Mouse (Mus musculus) monocyte, adult 2 months (primary cell): ENCODE results near the gene Odf3l1.
A peak's percentile ranks its signal among the peaks of the same experiment; 100 is the strongest.
"Not testable (repeated sequence)": the region's sequence is repeated elsewhere in the genome, so short reads cannot be mapped to it uniquely, and the experiment has no call there.

Experiments
- DNase-seq, 2 experiments: peaks; one replicate each; pipeline ENCODE4 v3.0.0; 2022; ENCODE audit warnings: low spot score in 2 of 2, low read depth in 1 of 2

Gene Odf3l1

DNA sequence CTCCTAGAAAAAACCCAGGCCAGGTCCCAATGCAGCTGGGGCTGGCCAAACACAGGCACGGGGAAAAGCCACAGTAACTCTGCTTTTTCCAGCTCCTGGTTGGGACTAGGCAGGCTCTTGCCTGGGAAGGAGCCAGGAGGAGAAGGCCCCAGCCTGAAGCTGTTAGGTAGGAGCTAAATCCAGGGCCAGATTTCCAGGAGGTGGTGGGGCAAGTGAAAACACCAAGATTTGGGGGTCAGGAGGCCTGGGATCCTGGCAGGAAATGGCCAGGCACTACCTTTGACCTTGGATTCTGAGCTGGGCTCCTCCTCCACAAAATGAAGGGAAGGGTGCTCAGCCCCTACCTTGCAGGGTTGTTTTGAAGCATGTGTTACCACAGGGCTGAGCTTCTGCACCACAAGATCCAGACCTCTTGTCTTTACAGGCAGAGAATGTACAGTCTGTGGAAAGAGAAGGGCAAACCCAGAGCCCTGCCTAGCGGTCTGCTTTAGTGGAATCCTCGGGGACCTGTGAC, at the start of gene Odf3l1:
TSS of gene Odf3l1 (minus strand) at position 464 of the 514 bp plus-strand sequence.
- no peak for DNase-seq

DNA sequence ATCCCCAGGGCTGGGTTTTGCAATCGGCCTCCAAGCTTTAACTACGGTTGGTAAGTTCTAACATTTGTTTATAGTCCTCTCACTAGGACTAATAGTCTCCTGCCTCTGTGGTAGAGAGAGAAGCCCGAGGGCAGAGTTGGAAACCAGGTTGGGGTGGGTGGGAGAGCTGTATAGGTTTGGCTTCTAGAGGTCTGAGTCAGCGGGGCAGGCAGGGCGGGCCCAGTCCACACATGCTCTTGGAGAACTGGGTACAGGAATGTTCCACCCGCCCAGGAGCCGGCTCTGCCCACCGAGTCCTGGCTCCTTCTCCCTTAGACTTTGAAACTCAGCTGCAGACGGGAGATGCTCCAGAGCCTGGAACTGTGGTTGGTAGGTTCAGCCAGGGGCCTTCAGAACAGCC, 49.5 kb upstream of the Odf3l1 start:
- no peak for DNase-seq

DNA sequence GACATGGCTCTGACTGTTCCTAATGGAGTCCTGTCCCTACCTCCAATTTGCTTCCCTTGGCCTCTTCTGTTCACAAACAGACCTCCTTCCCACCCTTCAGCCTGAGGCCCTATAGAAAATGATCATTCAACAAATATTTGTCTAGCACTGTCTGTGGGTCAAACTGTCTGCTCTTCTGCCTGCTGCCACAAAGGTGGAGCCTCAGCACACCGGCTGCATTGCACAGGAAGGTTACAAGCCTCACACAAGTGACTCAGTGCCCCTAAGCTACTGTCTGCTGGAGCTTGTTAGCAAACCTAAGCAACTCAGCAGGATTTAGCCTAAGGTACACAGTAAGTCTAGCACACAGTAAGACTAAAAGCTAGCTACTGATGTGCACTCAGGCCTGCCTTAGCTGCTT, 46.5 kb upstream of the Odf3l1 start:
- no peak for DNase-seq

DNA sequence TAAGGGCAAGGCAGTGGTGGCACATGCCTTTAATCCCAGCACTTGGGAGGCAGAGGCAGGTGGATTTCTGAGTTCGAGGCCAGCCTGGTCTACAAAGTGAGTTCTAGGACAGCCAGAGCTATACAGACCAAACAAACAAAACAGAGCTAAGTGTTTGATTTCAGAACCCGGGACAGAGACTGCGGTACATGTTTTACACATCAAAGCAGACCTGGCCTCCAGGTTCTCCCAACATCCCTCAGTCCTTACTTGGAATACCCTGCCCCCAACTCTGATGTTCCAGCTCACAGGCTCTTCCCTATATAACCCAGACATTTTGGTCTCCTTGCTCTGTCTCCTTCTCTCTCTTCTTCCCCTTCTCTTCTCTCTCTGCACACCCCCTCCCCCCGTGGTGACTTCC, 45.5 kb upstream of the Odf3l1 start:
- not testable (repeated sequence) for DNase-seq

DNA sequence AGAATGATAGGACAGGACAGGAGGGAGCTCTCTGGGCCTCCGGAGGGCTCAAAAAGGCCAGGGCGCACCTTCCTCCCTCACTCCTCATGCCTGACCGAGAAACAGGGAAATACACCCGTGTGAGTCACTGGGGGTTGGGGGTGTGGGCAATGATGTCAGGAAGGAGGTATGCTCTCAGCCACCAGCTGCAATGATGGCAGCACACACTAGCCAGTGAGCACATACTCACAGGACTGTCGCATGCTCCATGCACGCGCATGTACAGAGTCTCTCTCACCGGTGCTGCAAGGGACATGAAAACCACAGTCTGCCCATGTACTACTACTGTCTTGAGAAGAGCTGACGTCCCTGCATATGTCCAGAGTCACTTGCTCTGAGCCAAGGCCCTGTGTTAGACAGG, 43.1 kb upstream of the Odf3l1 start:
- DNase-seq, result no peak

DNA sequence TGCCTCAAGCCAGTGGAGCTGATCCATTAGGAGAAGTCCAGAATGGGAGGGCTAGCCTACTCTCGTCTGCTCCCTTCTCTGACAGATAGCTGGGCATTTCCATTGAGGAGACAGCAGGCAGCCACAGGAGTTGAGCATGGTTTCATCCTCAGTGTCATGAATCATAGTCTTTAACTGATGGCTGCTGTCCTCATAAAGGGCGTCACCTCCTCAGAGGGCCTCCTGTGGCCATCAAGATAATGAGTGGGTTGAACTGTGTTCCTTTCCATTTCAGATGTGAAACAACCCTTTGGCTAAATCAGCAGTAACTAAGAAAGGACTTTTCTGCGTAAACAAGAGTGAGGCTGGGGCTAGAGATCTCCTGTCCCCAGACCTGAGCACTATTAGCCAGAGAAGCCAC, 39.2 kb upstream of the Odf3l1 start:
- DNase-seq, result no peak

DNA sequence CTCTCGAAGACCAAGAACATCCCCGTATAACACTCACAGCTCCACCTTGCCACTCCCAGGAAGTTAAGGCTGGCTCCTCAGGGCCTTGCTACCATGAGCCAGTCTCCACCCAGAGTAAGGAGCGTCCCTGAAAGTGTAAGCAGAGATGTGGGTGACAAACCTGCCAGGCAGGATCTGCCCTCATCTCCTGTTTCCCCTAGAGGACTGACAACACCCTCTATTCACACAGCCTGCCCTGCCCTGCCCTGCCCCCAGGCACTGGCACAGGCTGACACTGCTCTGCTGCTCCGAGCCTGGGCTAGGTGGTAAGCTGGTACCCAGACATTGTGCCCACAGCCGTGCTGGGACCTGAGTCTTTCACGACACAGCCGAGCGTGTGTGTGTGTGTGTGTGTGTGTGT, 36.7 kb upstream of the Odf3l1 start:
- no peak for DNase-seq

DNA sequence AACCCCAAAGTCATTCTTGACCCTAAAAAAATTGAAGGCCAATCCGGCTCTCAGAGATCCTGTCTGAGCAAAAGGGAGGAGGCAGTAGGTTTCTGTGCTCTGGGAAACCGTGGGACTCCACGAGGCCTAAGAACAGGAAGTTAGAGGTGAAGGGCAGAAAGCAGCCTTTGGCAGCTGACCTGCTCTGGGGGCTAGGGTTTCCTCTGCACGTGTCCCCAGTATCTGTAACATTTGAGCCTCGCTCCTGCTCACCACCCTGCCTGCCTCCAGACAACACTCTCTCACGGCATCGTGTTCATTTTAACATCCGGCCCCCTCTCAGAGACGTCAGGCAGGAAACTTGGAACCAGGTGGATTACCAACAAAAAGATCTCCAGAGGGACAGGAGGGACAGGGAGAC, 36.1 kb upstream of the Odf3l1 start:
- no peak for DNase-seq

DNA sequence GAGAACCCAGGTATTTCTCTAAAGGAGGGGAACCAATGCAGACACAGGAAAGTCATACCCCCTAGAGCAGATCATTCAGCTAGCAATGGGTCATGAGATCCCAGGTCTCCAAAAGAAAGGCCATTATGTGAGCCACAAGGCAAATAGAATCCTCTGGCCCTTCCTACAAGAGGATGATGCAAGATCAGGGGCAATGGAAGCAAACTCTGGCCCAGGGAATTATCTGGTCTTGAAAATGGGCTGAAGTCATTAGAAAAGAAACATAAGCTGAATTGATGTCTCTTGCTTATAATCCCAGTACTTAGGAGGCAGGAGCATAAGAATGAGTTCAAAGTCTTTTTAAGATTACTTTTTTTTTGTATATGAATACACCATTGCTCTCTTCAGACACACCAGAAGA, 35.6 kb upstream of the Odf3l1 start:
- no peak for DNase-seq

DNA sequence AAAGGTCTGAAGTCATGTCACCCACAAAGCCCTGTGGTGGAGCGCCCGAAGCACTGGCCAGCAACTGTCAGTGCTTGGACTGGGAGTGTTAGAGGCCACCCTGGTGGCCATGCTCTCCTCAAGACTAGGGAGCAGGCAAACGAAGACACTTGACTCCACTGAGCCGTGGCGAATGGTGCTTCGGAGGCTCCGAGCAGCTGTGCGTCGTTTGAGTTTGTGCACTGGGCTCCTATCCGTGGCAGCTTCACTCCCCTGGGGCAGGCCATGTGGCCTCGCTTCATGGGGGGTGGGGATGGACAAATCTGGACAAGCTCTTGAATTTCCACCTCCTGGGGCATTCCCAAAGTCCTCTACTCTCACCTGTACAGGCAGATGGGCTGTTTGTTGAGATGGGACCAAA, 34.9 kb upstream of the Odf3l1 start:
- no peak for DNase-seq

DNA sequence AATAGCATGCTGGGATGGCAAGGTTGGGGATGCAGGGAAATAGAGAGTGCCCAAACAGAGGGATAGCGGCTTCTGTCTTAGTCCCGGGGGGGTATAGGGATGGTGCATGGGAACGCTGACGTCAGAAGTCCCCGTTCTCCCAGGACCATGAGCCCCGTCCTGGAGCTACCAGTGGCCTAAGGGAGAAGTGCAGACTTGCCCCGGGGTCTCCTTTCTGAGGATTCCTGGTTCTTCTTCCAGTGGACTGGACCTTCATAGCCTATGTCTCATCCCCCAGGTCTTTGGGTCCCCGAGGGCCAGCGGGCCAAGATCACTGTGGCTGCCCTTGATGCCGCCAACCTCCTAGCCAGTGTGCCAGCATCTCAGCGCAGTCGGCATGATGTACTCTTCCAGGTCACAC, 32.3 kb upstream of the Odf3l1 start:
- DNase-seq, result no peak

DNA sequence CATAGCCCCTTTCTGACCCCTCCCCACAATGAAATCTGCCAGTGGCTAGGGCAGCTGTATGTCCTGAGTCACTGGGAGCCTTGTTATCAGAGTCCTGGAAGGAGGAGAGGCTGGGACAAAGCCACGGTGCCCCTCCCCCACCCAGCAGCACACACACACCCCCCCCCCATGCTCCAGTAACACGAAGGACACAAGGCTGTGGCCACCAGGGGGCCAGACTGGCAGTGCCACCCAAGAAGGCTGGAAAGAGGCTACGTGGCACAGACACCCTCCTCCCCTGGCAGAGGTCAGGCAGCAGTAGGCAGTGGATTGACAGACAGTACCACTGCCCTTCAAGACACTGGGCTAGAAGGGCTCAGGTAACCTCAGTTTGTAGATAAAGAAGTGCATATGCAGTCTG, 29.5 kb upstream of the Odf3l1 start:
- DNase-seq, result no peak

DNA sequence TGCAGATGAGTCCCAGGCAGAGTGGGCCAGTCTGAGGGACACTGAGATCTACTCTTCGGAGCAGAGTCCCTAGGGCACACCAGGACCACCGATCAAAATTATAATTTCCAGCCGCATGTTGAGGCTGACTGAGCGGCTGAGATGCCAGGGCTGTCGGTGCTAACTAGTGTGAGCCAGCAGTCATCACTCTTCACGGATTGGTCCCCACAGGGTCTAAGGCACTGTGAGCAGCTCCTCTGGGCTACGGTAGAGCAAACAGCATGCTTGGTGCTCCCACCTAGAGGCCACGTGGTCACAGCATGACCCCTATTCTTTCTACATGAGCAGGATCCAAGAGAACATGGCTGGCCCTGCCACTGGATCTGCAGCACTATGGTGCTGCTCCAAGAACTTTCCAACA, 28.8 kb upstream of the Odf3l1 start:
- no peak for DNase-seq

DNA sequence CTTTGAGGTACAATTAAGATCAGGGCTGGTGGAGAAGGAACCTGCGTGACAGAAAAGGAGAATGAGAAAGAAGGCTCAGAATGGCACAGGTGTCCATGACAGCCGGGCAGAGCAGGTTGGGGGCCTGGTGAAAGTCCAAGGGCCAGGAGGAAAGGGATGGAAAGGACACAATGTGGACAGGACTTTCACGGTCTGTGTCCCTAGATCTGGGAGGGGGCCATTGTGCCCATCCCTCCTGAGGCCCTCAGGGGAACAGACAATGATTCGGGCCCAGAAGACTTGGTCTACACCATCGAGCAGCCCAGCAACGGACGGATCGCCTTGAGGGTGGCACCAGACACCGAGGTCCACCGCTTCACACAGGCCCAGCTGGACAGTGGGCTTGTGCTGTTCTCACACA, 27.6 kb upstream of the Odf3l1 start:
- no peak for DNase-seq

DNA sequence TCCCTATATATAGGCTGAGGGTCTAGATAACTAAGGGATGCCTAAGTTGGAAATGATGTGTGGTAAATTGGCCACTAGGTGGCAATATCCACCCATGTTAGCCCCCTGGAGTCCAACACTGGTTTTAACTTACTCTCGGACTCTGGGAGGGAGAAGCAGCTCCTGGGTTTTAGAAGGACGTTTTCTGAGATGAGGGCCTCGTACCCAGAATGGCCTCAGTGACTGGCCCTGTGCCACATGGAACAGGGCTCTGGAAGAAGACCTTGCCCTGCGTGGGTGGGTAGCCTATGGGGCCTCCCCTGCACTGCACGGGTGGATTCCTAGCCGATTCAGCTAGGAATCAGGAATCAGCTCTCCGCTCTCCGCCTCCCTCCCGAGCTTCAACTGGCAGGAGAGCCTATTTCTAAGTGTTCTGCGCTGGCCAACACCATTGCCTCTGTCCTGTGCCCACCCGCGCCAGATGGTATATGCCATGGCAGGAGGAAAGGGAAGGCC, 27.1 kb upstream of the Odf3l1 start:
- peak in 1 of 2 experiments; percentile 10 for DNase-seq

DNA sequence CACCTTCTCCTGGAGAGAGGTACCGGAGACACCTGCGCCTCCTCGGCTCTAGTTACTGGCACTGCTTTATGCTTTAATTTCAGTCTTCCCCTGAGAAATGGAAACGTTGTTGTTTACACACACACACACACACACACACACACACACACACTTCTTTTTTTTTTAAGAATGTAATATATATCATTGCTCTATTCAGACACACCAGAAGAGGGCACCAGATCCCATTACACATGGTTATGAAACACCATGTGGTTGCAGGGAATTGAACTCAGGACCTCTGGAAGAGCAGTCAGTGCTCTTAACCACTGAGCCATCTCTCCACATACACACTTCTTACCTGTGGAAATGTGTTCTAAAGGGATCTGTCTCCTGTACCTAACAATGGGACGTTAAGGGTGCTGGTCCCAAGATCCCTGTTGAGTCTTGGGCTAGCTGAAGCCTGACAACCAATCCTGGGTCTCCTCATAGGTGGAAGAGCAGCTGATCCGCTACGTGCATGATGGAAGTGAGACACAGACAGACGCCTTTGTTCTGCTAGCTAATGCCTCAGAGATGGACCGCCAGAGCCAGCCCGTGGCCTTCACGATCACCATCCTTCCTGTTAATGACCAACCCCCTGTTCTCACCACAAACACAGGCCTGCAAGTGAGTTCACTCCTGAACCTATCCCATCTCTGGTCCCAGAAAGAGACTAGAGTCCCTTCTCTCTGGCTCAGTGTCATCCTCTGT, 26.2 kb upstream of the Odf3l1 start:
- DNase-seq, result no peak

DNA sequence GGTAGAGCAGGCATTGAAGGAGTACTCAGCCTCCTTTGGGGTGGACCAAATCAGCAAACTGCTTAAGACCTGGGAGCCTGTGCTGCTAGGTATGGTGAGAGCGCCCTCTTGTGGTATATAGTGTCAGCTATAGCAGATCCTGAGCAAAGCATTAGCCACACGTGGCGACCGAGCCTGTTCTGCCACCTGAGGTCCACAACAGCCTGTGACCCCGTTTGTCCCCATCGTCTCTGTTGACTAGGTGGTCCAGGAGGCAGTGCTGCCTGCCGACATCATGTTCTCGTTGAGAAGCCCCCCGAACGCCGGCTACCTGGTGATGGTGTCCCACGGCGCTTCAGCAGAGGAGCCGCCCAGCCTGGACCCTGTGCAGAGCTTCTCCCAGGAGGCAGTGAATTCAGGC, 25.3 kb upstream of the Odf3l1 start:
- DNase-seq, result peak in 1 of 2 experiments; percentile 12

DNA sequence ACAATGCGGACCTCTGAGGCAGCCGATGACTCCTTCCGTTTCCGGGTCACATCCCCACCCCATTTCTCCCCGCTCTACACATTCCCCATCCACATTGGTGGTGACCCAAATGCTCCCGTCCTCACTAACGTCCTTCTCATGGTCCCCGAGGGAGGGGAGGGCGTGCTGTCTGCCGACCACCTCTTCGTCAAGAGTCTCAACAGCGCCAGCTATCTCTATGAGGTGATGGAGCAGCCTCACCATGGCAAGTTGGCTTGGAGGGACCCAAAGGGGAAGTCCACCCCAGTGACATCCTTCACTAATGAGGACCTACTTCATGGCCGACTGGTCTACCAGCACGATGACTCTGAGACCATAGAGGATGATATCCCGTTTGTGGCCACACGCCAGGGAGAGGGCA, 23.1 kb upstream of the Odf3l1 start:
- DNase-seq, result no peak

DNA sequence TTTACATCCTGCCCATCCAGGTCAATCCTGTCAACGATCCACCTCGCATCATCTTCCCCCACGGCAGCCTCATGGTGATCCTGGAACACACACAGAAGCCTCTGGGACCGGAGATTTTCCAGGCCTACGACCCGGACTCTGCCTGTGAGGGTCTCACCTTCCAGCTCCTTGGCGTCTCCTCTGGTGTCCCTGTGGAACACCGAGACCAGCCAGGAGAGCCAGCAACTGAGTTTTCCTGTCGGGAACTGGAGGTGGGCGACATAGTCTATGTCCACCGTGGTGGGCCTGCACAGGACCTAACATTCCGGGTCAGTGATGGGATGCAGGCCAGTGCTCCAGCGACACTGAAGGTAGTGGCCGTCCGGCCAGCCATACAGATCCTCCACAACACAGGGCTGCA, 22.1 kb upstream of the Odf3l1 start:
- no peak for DNase-seq

DNA sequence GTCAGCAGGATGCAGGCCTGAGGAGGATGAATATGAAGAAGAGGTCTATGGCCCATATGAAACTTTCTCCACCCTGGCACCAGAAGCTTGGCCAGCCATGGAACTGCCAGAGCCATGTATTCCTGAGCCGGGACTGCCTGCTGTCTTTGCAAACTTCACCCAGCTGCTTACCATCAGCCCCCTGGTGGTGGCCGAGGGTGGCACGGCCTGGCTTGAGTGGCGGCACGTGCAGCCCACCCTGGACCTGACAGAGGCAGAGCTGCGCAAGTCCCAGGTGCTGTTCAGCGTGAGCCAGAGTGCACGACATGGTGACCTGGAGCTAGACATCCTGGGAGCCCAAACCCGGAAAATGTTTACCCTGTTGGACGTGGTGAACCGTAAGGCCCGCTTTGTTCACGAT, 21.6 kb upstream of the Odf3l1 start:
- DNase-seq, result no peak

DNA sequence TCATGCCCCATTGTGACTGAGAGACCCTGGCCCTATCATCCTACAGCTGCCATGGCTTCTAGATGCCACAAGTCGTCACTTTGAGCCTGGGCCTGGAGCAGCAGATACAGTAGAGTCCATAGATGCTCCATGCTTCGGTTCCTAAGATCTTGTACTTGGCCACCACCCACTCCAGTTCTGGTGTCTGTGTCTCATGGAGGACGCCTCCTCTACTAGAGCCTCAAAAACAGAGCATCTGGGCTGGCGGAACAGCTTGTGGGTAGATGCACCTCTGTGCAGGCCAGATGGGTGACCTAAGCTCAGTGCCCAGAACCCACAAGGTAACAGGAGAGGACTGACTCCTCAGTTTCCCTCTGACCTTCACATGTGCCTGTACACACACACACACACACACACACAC, 19.8 kb upstream of the Odf3l1 start:
- DNase-seq, result no peak

DNA sequence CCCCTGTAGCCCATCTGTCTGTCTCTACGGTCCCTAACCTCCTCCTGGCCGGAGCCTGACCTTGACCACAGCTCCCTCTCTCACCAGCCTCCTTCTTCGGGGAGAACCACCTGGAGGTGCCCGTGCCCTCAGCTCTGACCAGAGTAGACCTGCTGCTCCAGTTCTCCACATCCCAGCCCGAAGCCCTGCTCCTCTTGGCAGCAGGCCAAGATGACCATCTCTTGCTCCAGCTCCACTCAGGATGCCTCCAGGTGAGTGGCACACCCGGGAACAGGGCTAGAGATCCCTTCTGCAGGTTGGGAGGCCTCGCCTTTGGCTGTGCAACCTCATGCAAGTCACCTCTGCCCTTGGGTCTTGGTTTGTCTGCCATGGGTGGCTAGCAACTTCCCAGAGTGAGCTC, 19.0 kb upstream of the Odf3l1 start:
- no peak for DNase-seq

DNA sequence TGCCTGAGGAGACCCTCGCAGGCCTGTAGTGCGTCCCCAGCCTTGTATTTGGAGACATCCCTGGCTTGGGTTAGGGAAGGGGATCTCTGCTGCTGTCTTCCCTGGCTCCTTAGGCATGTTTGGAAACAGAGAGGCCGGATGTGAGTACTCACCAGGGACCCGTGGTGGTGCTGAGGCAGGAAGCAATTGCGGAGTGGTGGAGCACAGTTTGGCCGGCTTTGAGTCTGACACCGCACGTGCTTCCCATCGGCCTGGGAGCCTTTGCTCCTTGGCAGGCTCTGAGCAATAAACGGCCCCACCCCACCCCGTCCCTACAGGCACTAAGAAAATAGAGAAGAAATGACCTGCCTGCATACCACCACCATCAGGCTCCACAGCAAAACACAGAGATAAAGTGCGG, 18.3 kb upstream of the Odf3l1 start:
- no peak for DNase-seq
